Mouse (Mus musculus) forebrain, embryonic 13.5 days (tissue): ENCODE measurements at regions not wholly inside any gene's neighbourhood (a gene's known extent, or its start where the extent isn't known, plus 50 kb on each side); places are given as distances from the start of the nearest gene placed in this dataset.
A peak's percentile ranks its signal among the peaks of the same experiment; 100 is the strongest.
"Not testable (repeated sequence)": the region's sequence is repeated elsewhere in the genome, so short reads cannot be mapped to it uniquely, and the experiment has no call there.

ENCODE experiments used
- ATAC-seq: fragments of 200-750 bp; cut with Nextera tagmentation; 2 replicates; pipeline ENCODE4 v1.8.0; 2017
- H3K27ac ChIP-seq: fragments of 300-500 bp; sonication (generic); 2 replicates; pipeline ENCODE4 v1.5.1; 2015; ENCODE audit warnings: inconsistent platforms, mild to moderate bottlenecking, moderate library complexity
- H3K27me3 ChIP-seq: fragments of 300-500 bp; sonication (generic); 2 replicates; pipeline ENCODE4 v1.6.1; 2015; ENCODE audit warnings: mild to moderate bottlenecking, inconsistent platforms
- H3K36me3 ChIP-seq: fragments of 300-500 bp; sonication (generic); 2 replicates; pipeline ENCODE4 v1.6.1; 2015; ENCODE audit warnings: mild to moderate bottlenecking, inconsistent platforms; ENCODE audit not compliant: poor library complexity, severe bottlenecking
- H3K4me1 ChIP-seq: fragments of 300-500 bp; sonication (generic); 2 replicates; pipeline ENCODE4 v1.6.1; 2015; ENCODE audit warnings: inconsistent platforms
- H3K4me2 ChIP-seq: fragments of 300-500 bp; sonication (generic); 2 replicates; pipeline ENCODE4 v1.6.1; 2015; ENCODE audit warnings: inconsistent platforms, mild to moderate bottlenecking, moderate library complexity
- H3K4me3 ChIP-seq: fragments of 300-500 bp; sonication (generic); 2 replicates; pipeline ENCODE4 v1.5.1; 2015; ENCODE audit warnings: mild to moderate bottlenecking, inconsistent platforms
- H3K9ac ChIP-seq: fragments of 300-500 bp; sonication (generic); 2 replicates; pipeline ENCODE4 v1.6.1; 2015; ENCODE audit warnings: mild to moderate bottlenecking, inconsistent platforms
- H3K9me3 ChIP-seq: fragments of 300-500 bp; sonication (generic); replicated peaks from 2 replicates; pipeline ENCODE4 v1.6.1; 2016; ENCODE audit warnings: inconsistent platforms
- WGBS: fragments of 180-500 bp; shearing (Covaris S2); methylation state at CpG from one replicate; pipeline ENCODE4 v1.1.7; 2015; 5-methylcytosine and 5-hydroxymethylcytosine counted together

- 79% methylated on average over 4 of the region's 4 CpGs for WGBS
Observed at GRCm38 (mm10) chr1:117354624-117355023, 342.3 kb upstream of the Gm28363 start.

GRCm38 (mm10) chr1:117356418-117357194 lies 340.3 kb upstream of the Gm28363 start:
- Histone ChIP-seq H3K36me3 (no peaks in the 10 kb centered on the region), H3K27ac (no peak overlapping the region), H3K9me3 (no peaks in the 10 kb centered on the region), H3K4me2 (no peak overlapping the region), H3K9ac (no peak overlapping the region), H3K4me3 (no peak overlapping the region), H3K27me3 (no peaks in the 10 kb centered on the region), H3K4me1 (no peaks in the 10 kb centered on the region)
- no peak for ATAC-seq
- 83% methylated on average over 5 of the region's 5 CpGs for WGBS

More at GRCm38 (mm10) chr1:117354624-117355023, 342.3 kb upstream of the Gm28363 start:
- Histone ChIP-seq H3K4me1 (no peaks in the 10 kb centered on the region), H3K27ac (no peak overlapping the region), H3K27me3 (no peaks in the 10 kb centered on the region), H3K36me3 (no peaks in the 10 kb centered on the region), H3K9ac (no peak overlapping the region), H3K9me3 (no peaks in the 10 kb centered on the region), H3K4me3 (no peak overlapping the region), H3K4me2 (no peak overlapping the region)
- no peak for ATAC-seq

GRCm38 (mm10) chr1:117364066-117364465 lies 332.9 kb upstream of the Gm28363 start:
- no peaks in the 10 kb centered on the region for H3K36me3 ChIP-seq
- H3K4me2 ChIP-seq = no peak overlapping the region
- no peak overlapping the region for H3K9ac ChIP-seq
- H3K4me3 ChIP-seq = no peak overlapping the region
- H3K4me1 ChIP-seq = no peaks in the 10 kb centered on the region
- H3K27ac ChIP-seq = no peak overlapping the region
- H3K9me3 ChIP-seq = no peaks in the 10 kb centered on the region
- no peaks in the 10 kb centered on the region for H3K27me3 ChIP-seq
- ATAC-seq = peak; percentile 43; the same call in 1 of the 2 replicates

GRCm38 (mm10) chr1:117412349-117412748 lies 284.6 kb upstream of the Gm28363 start:
- H3K27ac ChIP-seq = no peak overlapping the region

GRCm38 (mm10) chr1:117457736-117458135 lies 239.2 kb upstream of the Gm28363 start:
- Histone ChIP-seq H3K36me3 (no peaks in the 10 kb centered on the region), H3K4me3 (no peak overlapping the region), H3K27me3 (no peaks in the 10 kb centered on the region), H3K9ac (no peak overlapping the region), H3K4me2 (no peak overlapping the region), H3K27ac (no peak overlapping the region), H3K4me1 (no peaks in the 10 kb centered on the region), H3K9me3 (no peaks in the 10 kb centered on the region)
- 47% methylated on average over 2 of the region's 2 CpGs for WGBS
- no peak for ATAC-seq

More at GRCm38 (mm10) chr1:117412349-117412748, 284.6 kb upstream of the Gm28363 start:
- Histone ChIP-seq H3K4me3 (no peak overlapping the region), H3K27me3 (no peaks in the 10 kb centered on the region), H3K9ac (no peak overlapping the region), H3K4me2 (no peak overlapping the region), H3K4me1 (no peaks in the 10 kb centered on the region), H3K9me3 (no peaks in the 10 kb centered on the region), H3K36me3 (no peaks in the 10 kb centered on the region)
- ATAC-seq = no peak

- not testable (repeated sequence) for H3K27ac ChIP-seq, H3K4me2 ChIP-seq, ATAC-seq, H3K4me1 ChIP-seq, H3K9me3 ChIP-seq, H3K27me3 ChIP-seq, H3K36me3 ChIP-seq, H3K4me3 ChIP-seq, H3K9ac ChIP-seq
- 68% methylated on average over 7 of the region's 7 CpGs for WGBS
Observed at GRCm38 (mm10) chr1:117458156-117458850, 238.6 kb upstream of the Gm28363 start.

- not testable (repeated sequence) for H3K36me3 ChIP-seq, H3K9me3 ChIP-seq, H3K4me3 ChIP-seq, H3K4me1 ChIP-seq, H3K4me2 ChIP-seq, H3K9ac ChIP-seq, ATAC-seq, H3K27ac ChIP-seq, H3K27me3 ChIP-seq
Observed at GRCm38 (mm10) chr1:117459126-117459525, 237.8 kb upstream of the Gm28363 start.

- H3K9me3 ChIP-seq = no peaks in the 10 kb centered on the region
- no peaks in the 10 kb centered on the region for H3K4me1 ChIP-seq
- WGBS = 83% methylated on average over 3 of the region's 3 CpGs
- H3K36me3 ChIP-seq = no peaks in the 10 kb centered on the region
- no peak for ATAC-seq
- no peak overlapping the region for H3K4me3 ChIP-seq
- no peaks in the 10 kb centered on the region for H3K27me3 ChIP-seq
- no peak overlapping the region for H3K27ac ChIP-seq
- no peak overlapping the region for H3K4me2 ChIP-seq
- H3K9ac ChIP-seq = no peak overlapping the region
Observed at GRCm38 (mm10) chr1:117490176-117490575, 206.8 kb upstream of the Gm28363 start.

GRCm38 (mm10) chr1:117497003-117497402 lies 199.9 kb upstream of the Gm28363 start:
- no peaks in the 10 kb centered on the region for H3K4me1 ChIP-seq
- no peak overlapping the region for H3K4me2 ChIP-seq
- no peaks in the 10 kb centered on the region for H3K36me3 ChIP-seq
- H3K9me3 ChIP-seq = no peaks in the 10 kb centered on the region
- no peak overlapping the region for H3K9ac ChIP-seq
- no peaks in the 10 kb centered on the region for H3K27me3 ChIP-seq
- H3K27ac ChIP-seq = no peak overlapping the region
- no peak for ATAC-seq
- H3K4me3 ChIP-seq = no peak overlapping the region

- ATAC-seq = peak; percentile 75
- H3K9me3 ChIP-seq = no peaks in the 10 kb centered on the region
- H3K4me3 ChIP-seq = no peak overlapping the region
- H3K36me3 ChIP-seq = no peaks in the 10 kb centered on the region
- no peak overlapping the region for H3K27ac ChIP-seq
- 30% methylated on average over 5 of the region's 5 CpGs for WGBS
- no peak overlapping the region for H3K9ac ChIP-seq
- H3K4me1 ChIP-seq = no peaks in the 10 kb centered on the region
- no peaks in the 10 kb centered on the region for H3K27me3 ChIP-seq
- no peak overlapping the region for H3K4me2 ChIP-seq
Observed at GRCm38 (mm10) chr1:117519498-117520032, 177.4 kb upstream of the Gm28363 start.
